Mouse (Mus musculus) hindbrain, embryonic 11.5 days (tissue): Measurements from ENCODE around the gene Tfdp2. TPM values are rescaled to one million over a fixed set of nuclear protein-coding genes. Genes with fewer than 3 reads are reported as not detected.
A peak's percentile ranks its signal among the peaks of the same experiment; 100 is the strongest.
"Not testable (repeated sequence)": the region's sequence is repeated elsewhere in the genome, so short reads cannot be mapped to it uniquely, and the experiment has no call there.

Experiments
- ATAC-seq: fragments of 200-750 bp; cut with Nextera tagmentation; 2 replicates; pipeline ENCODE4 v1.8.0; 2017; ENCODE audit warnings: mild to moderate bottlenecking, moderate TSS enrichment, moderate library complexity; ENCODE audit not compliant: low FRiP score
- DNase-seq: peaks from one replicate; pipeline ENCODE4 v3.0.0-alpha.2; 2015; ENCODE audit warnings: low spot score
- H3K27ac ChIP-seq: fragments of 300-500 bp; sonication (generic); 2 replicates; pipeline ENCODE4 v1.5.1; 2014; ENCODE audit warnings: mild to moderate bottlenecking, low read depth, low read length
- H3K27me3 ChIP-seq: fragments of 300-500 bp; sonication (generic); 2 replicates; pipeline ENCODE4 v1.6.1; 2014; ENCODE audit warnings: mild to moderate bottlenecking, low read length, moderate library complexity, mixed read lengths; ENCODE audit not compliant: control insufficient read depth, insufficient read depth
- H3K36me3 ChIP-seq: fragments of 300-500 bp; sonication (generic); 2 replicates; pipeline ENCODE4 v1.6.1; 2014; ENCODE audit warnings: mild to moderate bottlenecking, low read length, moderate library complexity, mixed read lengths; ENCODE audit not compliant: control insufficient read depth, insufficient read depth
- H3K4me1 ChIP-seq: fragments of 300-500 bp; sonication (generic); replicated peaks from 2 replicates; pipeline ENCODE4 v1.6.1; 2014; ENCODE audit warnings: low read length, mixed read lengths; ENCODE audit not compliant: control insufficient read depth, insufficient read depth
- H3K4me2 ChIP-seq: fragments of 300-500 bp; sonication (generic); replicated peaks from 2 replicates; pipeline ENCODE4 v1.6.1; 2014; ENCODE audit warnings: mild to moderate bottlenecking, low read depth, low read length
- H3K4me3 ChIP-seq: fragments of 300-500 bp; sonication (generic); 2 replicates; pipeline ENCODE4 v1.5.1; 2014; ENCODE audit warnings: low read depth, low read length
- H3K9ac ChIP-seq: fragments of 300-500 bp; sonication (generic); 2 replicates; pipeline ENCODE4 v1.6.1; 2014; ENCODE audit warnings: low read depth, low read length
- H3K9me3 ChIP-seq: fragments of 300-500 bp; sonication (generic); 2 replicates; pipeline ENCODE4 v1.6.1; 2016; ENCODE audit warnings: low read length; ENCODE audit not compliant: control insufficient read depth
- WGBS: fragments of 180-500 bp; shearing (Covaris S2); extraction: QIAGEN DNeasy Blood & Tissue Kit; methylation state at CpG from one replicate; pipeline ENCODE4 v1.1.7; 2014; 5-methylcytosine and 5-hydroxymethylcytosine counted together
- polyA plus RNA-seq: library from polyadenylated mRNA; unstranded; fragments of >200 nt; fragmentation: Nextera tagmentation; extraction: Ambion mirVana; gene quantifications from 2 replicates; pipeline ENCODE4 v1.2.1, GENCODE M21; 2014

The Tfdp2 gene
- polyA plus RNA-seq, 1 experiment from 2014 or later, result 84.5 TPM

DNA sequence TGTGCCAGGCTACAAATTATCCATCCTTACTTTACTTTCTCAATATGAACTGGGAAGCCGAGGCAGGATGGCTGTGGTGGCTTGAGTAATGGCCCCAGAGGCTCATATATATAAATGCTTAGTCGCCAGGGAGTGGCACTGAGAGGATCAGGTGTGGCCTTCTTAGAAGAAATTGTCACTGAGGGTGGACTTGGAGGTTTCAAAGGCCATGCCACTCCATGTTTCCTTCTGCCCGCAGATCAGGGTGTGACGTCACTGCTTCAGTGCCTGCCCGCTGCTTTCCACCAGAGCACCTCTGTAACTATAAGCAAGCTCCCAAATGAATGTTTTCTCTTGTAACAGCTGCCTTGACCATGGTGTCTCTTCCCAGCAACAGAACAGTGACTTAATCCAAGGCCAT lies 135.1 kb downstream of the Tfdp2 start:
- Histone ChIP-seq H3K27ac (no peak overlapping the region), H3K4me3 (no peak overlapping the region), H3K9ac (no peak overlapping the region), H3K27me3 (no peaks in the 10 kb centered on the region), H3K4me2 (no peak overlapping the region), H3K4me1 (no peaks in the 10 kb centered on the region), H3K9me3 (no peaks in the 10 kb centered on the region), H3K36me3 (no peaks in the 10 kb centered on the region)
- DNase-seq (no peak), ATAC-seq (no peak)
- 95% methylated on average over 5 of the region's 5 CpGs for WGBS

DNA sequence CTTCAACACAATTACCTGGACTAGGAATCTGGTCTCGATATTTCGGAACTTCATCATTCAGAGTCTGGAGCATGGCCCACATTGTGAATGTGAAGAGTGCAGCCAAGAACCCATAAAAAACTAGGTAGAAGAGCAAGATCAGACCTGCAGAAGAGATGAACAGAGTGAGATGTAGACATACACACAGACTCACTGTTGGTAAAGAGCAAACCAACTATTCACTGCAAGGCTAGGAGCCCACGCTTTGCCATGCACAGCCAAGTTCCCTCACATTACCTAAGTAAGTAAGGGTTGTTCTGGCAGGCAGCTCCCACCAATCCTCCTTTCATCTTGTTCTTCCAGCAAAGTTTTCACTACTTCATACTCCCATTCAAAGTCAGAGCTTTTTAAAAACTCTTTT lies 149.7 kb downstream of the Tfdp2 start:
- Histone ChIP-seq H3K4me2 (no peak overlapping the region), H3K9ac (no peak overlapping the region), H3K4me3 (no peak overlapping the region), H3K9me3 (no peaks in the 10 kb centered on the region), H3K4me1 (no peaks in the 10 kb centered on the region), H3K27ac (no peak overlapping the region), H3K27me3 (no peaks in the 10 kb centered on the region), H3K36me3 (no peaks in the 10 kb centered on the region)
- 98% methylated on average over 3 of the region's 3 CpGs for WGBS
- DNase-seq (no peak), ATAC-seq (no peak)

DNA sequence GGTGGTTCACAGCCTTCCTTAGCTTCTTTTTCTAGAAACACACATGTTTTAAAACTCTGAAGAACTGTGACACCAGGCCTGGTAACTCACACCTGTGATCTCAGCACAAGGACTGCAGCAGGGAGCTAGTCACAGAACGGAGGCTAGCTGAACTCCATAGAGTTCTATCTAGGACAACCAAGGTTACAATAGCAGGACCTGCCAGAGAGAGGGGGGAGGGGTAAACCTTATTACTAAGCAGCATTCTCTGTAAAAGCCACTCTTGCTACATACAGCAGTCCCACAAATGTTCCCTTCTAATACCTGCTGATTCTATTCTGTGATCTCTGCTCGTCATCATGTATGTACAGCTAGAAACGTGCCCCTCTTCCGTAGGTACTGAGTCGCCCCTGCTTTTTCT lies 152.8 kb downstream of the Tfdp2 start:
- 82% methylated on average over 5 of the region's 5 CpGs for WGBS
- DNase-seq (no peak), ATAC-seq (no peak)
- Histone ChIP-seq H3K4me2 (no peak overlapping the region), H3K27ac (no peak overlapping the region), H3K9ac (no peak overlapping the region), H3K36me3 (no peaks in the 10 kb centered on the region), H3K4me1 (no peaks in the 10 kb centered on the region), H3K9me3 (no peaks in the 10 kb centered on the region), H3K27me3 (no peaks in the 10 kb centered on the region), H3K4me3 (no peak overlapping the region)

DNA sequence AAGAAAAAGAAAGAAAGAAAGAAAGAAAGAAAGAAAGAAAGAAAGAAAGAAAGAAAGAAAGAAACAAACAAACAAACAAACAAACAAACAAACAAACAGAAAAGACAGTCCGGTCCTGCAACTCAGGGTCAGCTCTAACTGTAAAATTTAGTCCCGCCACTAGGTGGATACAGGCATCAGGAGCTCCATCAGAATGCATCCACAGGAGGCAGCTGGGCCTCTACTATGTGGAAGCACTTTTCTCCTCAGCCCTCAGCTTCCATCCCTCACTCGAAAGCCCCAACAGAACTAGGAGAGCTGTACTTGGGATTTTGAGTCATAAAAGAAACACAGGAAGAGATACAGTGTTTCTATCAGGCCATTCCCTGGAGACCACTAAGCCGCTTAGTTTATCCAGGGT lies 153.9 kb downstream of the Tfdp2 start:
- no peak for ATAC-seq
- H3K4me1 ChIP-seq, result no peaks in the 10 kb centered on the region
- H3K9ac ChIP-seq, result no peak overlapping the region
- no peaks in the 10 kb centered on the region for H3K36me3 ChIP-seq
- no peak overlapping the region for H3K4me2 ChIP-seq
- no peaks in the 10 kb centered on the region for H3K27me3 ChIP-seq
- DNase-seq, result peak; percentile 71
- no peak overlapping the region for H3K27ac ChIP-seq
- WGBS, result 53% methylated on average over 4 of the region's 4 CpGs
- no peaks in the 10 kb centered on the region for H3K9me3 ChIP-seq
- no peak overlapping the region for H3K4me3 ChIP-seq

DNA sequence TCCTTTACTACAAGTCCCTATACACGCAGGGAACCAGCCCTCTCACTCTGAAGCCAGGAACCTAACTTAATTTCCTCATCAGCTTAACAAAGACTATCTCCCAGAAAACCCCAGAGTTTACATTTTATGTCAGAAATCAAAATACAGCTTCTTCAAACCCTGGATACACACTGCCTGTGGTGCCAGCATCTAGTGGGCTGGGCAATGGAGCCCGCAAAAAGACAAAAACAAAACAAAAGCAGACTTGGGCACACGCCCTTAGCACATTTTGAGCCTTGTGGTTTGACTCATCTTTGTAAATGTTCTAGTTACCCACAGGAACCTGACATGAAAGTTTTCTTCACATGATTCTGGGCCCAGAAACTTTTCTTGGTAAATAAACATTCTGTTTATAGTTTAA lies 154.4 kb downstream of the Tfdp2 start:
- ATAC-seq (no peak), DNase-seq (no peak)
- Histone ChIP-seq H3K27ac (no peak overlapping the region), H3K9ac (no peak overlapping the region), H3K4me3 (no peak overlapping the region), H3K36me3 (no peaks in the 10 kb centered on the region), H3K4me2 (no peak overlapping the region), H3K4me1 (no peaks in the 10 kb centered on the region), H3K27me3 (no peaks in the 10 kb centered on the region), H3K9me3 (no peaks in the 10 kb centered on the region)
- WGBS, result 63% methylated on average over 3 of the region's 3 CpGs

DNA sequence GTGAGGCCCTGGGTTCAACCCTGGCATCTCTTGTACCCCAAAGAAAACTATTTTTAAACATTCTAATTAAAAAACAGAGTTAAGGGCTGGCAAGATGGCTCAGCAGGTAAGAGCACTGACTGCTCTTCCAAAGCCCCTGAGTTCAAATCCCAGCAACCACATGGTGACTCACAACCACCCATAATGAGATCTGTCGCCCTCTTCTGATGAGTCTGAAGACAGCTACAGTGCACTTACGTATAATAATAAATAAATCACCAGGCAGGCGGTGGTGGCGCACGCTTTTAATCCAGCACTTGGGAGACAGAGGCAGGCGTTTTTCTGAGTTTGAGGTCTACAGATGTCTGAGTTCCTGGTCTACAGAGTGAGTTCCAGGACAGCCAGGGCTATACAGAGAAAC lies 155.7 kb downstream of the Tfdp2 start:
- DNase-seq, ATAC-seq, H3K4me2 ChIP-seq, H3K9ac ChIP-seq, H3K4me1 ChIP-seq, H3K27me3 ChIP-seq, H3K36me3 ChIP-seq, H3K9me3 ChIP-seq, H3K27ac ChIP-seq, H3K4me3 ChIP-seq: not testable (repeated sequence)
- 96% methylated on average over 6 of the region's 6 CpGs for WGBS

DNA sequence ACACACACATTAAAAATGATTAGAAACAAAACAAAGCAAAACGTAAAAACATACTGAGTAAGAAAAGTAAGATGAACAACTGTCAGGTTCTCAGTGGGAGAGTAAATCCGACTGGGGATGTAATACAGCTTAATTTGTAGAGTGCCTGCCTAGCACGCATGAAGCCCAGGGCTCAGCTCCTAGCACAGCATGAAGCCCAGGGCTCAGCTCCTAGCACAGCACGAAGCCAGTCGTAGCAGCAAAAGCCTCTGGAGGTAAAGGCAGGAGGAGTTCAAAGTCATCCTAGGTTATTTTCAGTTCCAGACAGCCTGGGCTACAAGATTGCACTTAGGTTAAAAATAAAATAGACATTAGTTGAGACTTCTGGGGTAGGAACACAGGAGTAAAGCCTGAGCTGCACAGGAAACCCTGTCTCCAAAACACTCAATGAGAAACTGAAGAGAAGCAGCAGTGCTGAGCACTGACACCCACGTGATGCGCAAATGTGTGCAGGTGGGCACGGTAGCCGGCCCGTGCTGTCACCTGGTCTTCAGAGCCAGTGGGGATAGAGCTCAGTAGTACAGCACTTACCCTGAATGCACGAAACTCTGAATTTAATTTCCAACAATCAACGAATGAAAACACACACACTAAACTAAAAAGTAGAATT lies 157.2 kb downstream of the Tfdp2 start:
- no peak overlapping the region for H3K4me2 ChIP-seq
- no peaks in the 10 kb centered on the region for H3K4me1 ChIP-seq
- no peaks in the 10 kb centered on the region for H3K9me3 ChIP-seq
- DNase-seq (no peak), ATAC-seq (no peak)
- no peaks in the 10 kb centered on the region for H3K27me3 ChIP-seq
- H3K36me3 ChIP-seq, result no peaks in the 10 kb centered on the region
- 80% methylated on average over 12 of the region's 12 CpGs for WGBS
- no peak overlapping the region for H3K9ac ChIP-seq
- no peak overlapping the region for H3K4me3 ChIP-seq
- H3K27ac ChIP-seq, result no peak overlapping the region

DNA sequence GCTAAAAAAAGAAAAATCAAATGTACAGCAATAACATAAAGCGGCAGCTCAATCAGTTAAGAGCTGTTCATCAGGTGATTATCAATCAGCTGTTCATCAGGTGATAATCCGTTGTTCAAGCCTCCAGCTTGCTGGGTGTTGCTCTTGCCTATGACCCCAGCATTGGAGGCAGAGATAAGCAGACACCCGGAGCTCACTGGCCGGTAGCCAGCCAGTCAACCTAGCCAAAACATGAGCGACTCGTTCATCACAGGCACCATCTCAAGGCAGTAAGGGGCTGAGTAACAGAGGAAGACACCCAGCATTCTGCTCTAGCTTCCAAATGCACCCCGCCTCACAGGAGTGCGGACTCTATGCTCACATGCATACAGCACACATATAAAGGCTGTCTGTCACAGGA lies 157.7 kb downstream of the Tfdp2 start:
- Histone ChIP-seq H3K27ac (no peak overlapping the region), H3K9me3 (no peaks in the 10 kb centered on the region), H3K4me2 (no peak overlapping the region), H3K9ac (no peak overlapping the region), H3K4me3 (no peak overlapping the region), H3K27me3 (no peaks in the 10 kb centered on the region), H3K36me3 (no peaks in the 10 kb centered on the region), H3K4me1 (no peaks in the 10 kb centered on the region)
- 76% methylated on average over 8 of the region's 8 CpGs for WGBS
- ATAC-seq, result no peak
- DNase-seq, result no peak

DNA sequence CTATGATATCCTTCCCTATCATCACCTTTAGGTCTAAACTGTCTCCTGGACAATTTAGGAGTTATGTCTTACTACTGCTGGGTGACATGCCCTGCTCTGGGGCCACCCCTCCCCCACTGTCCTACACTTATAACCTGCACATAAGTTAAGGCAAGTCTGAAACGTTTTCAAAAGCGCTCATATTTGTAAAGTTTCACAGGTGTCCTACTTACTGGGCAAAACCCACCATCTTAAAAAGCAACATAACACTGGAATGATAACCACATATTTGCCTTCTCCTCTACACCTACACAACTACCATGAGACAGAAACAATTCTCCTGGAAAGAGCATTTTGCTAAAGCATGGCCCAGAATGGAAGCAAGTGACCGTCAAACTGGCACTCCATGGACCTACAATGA lies 164.0 kb downstream of the Tfdp2 start:
- no peak for ATAC-seq
- 93% methylated on average over 3 of the region's 3 CpGs for WGBS

More for the DNA sequence above, 164.0 kb downstream of the Tfdp2 start:
- no peak overlapping the region for H3K4me2 ChIP-seq
- H3K27ac ChIP-seq, result no peak overlapping the region
- no peaks in the 10 kb centered on the region for H3K27me3 ChIP-seq
- H3K4me1 ChIP-seq, result peaks cover 3% of the 10 kb centered on the region; the same call in 1 of the 2 replicates
- DNase-seq, result no peak
- no peak overlapping the region for H3K9ac ChIP-seq
- H3K36me3 ChIP-seq, result no peaks in the 10 kb centered on the region
- no peaks in the 10 kb centered on the region for H3K9me3 ChIP-seq
- no peak overlapping the region for H3K4me3 ChIP-seq
